Comparison of ENCODE assay signal across 24 mouse cellular contexts in the genomic region with DNA sequence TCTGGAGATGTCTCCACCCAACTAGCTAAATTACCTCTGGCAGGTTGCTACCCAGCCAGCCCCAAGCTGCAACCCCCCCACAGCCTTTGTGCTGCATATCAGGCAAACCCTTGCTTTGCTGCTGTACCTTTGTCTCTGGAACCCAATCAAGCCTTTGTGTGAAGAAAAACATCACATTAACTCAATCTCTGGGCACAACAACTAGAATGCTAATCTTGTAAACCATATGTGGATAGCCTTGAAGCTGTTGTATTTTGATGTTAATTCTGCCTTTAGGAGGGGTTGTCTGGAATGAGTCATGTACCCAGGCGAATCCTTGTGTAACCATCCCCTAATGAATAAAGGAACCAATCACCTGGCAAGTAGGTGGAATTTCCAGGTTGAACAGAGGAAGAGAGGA.
DNase-seq lines count a peak whose midpoint lies in the region; ATAC-seq and TF ChIP-seq lines count a peak whose summit lies in the region.
"Had no signal": no experiment of that assay in that cellular context is flagged by ENCODE, and none has a peak within 500 bp of the region (broad histone marks: within the 10 kb centered on the region; RNA-seq: fewer than 3 reads in every experiment).

No protein-coding gene starts in this region.

- H3K4me1 ChIP-seq in ES-Bruce4 (ENCODE audit: control insufficient read depth, insufficient read depth, low read length) (no peaks in the 10 kb centered on the region), ES-E14 (ENCODE audit: control insufficient read depth in 2 of 2, insufficient read depth in 2 of 2, low read length in 2 of 2, poor library complexity in 1 of 2) (no peaks in the 10 kb centered on the region)
- H3K4me1 ChIP-seq in lung, adult 2 months (ENCODE audit: control insufficient read depth, insufficient read depth, low read length), result no peaks in the 10 kb centered on the region
- H3K4me1 ChIP-seq: embryonic facial prominence, embryonic 10.5 days; embryonic facial prominence, embryonic 12.5 days; forebrain, embryonic 15.5 days had no signal

- TF ChIP-seq EP300 in ES-Bruce4 (IDR thresholded peaks at IDR 0.05; ENCODE audit: insufficient read depth, low read depth, low read length), result no peak

- H3K9ac ChIP-seq in ES-Bruce4 (ENCODE audit: low read depth, poor library complexity, severe bottlenecking) (no peak overlapping the region), ES-E14 (ENCODE audit: insufficient read depth, low read depth, low read length, poor library complexity, severe bottlenecking) (no peak overlapping the region)
- H3K9ac ChIP-seq: embryonic facial prominence, embryonic 12.5 days; forebrain, embryonic 13.5 days; forebrain, embryonic 15.5 days; forebrain, postnatal 0 days had no signal

- peaks cover 14% of the 10 kb centered on the region; the same call in 1 of the 2 replicates for H3K9me3 ChIP-seq in ES-Bruce4 (replicated peaks; ENCODE audit: control insufficient read depth, insufficient read depth, low read length, poor library complexity, severe bottlenecking)
- peaks cover 3% of the 10 kb centered on the region for H3K9me3 ChIP-seq in ES-E14 (ENCODE audit: control insufficient read depth, insufficient read depth, low read depth, low read length)
- H3K9me3 ChIP-seq: embryonic facial prominence, embryonic 12.5 days; forebrain, embryonic 15.5 days had no signal

- 39% methylated on average over 1 of the region's 1 CpGs for WGBS in lung, adult 2 months

- H3K4me3 ChIP-seq in ES-Bruce4 (ENCODE audit: low read depth, low read length) (no peak overlapping the region), ES-E14 (ENCODE audit: insufficient read depth in 1 of 2, low read depth in 1 of 2, low read length in 2 of 2, poor library complexity in 1 of 2, severe bottlenecking in 1 of 2) (no peak overlapping the region)
- H3K4me3 ChIP-seq in lung, adult 2 months (replicated peaks; ENCODE audit: extremely low read depth, low read depth, low read length), result no peak overlapping the region
- H3K4me3 ChIP-seq: embryonic facial prominence, embryonic 10.5 days; embryonic facial prominence, embryonic 12.5 days; forebrain, embryonic 13.5 days; forebrain, embryonic 15.5 days had no signal

- no peaks in the 10 kb centered on the region for H3K27me3 ChIP-seq in ES-Bruce4 (ENCODE audit: control insufficient read depth, insufficient read depth, low read length, poor library complexity, severe bottlenecking)
- H3K27me3 ChIP-seq: CH12.LX; embryonic facial prominence, embryonic 12.5 days; forebrain, embryonic 13.5 days; forebrain, embryonic 15.5 days had no signal

- DNase-seq in ES-E14 (ENCODE audit: low read depth, low spot score) (peak; percentile 52), WW6 (ENCODE audit: low read depth, low spot score) (peak; percentile 28)
- DNase-seq in brain, embryonic 14.5 days (ENCODE audit: low read depth), result peak; percentile 4
- no peak for DNase-seq in cerebellum, postnatal 10 days
- DNase-seq in lung, adult 2 months, result no peak
- DNase-seq: adrenal gland, adult 8-10 months; adrenal gland, postnatal 14 days; adrenal gland, postnatal 36 days; B cell, adult 2 months; cerebellum, adult 11 months; cerebellum, adult 18-20 months; cerebellum, adult 8-10 months; cerebellum, adult 9-11 months; cerebellum, postnatal 25 days; forebrain, postnatal 0 days had no signal

- in situ Hi-C loops in ES-E14 (cut with MboI; ENCODE audit: low sequenced_read_pairs in 2 of 2, unreplicated experiment in 2 of 2), result no loop called here

- TF ChIP-seq POLR2A in ES-Bruce4 (IDR thresholded peaks at IDR 0.05; ENCODE audit: insufficient read depth, low read length), result no peak
- TF ChIP-seq POLR2A in brain, embryonic 14.5 days (IDR thresholded peaks at IDR 0.05; ENCODE audit: borderline replicate concordance, extremely low read depth, insufficient read depth, insufficient read length, poor library complexity, severe bottlenecking), result no peak
- TF ChIP-seq POLR2A in lung, adult 2 months (IDR thresholded peaks at IDR 0.05; ENCODE audit: borderline replicate concordance, extremely low read depth, low read depth, low read length), result no peak

- TF ChIP-seq CTCF in ES-Bruce4 (IDR thresholded peaks at IDR 0.05; ENCODE audit: low read depth, low read length), result no peak
- TF ChIP-seq CTCF in brain, embryonic 14.5 days (IDR thresholded peaks at IDR 0.05; ENCODE audit: borderline replicate concordance, extremely low read depth, insufficient read depth, insufficient read length), result no peak
- TF ChIP-seq CTCF in lung, adult 2 months (IDR thresholded peaks at IDR 0.05; ENCODE audit: insufficient read depth, low read length), result no peak

- H3K27ac ChIP-seq in ES-Bruce4 (ENCODE audit: insufficient read depth, low read length) (peak overlapping the region; percentile 44), ES-E14 (ENCODE audit: insufficient read depth, low read depth, low read length, poor library complexity, severe bottlenecking) (peak overlapping the region; percentile 49; the same call in 1 of the 2 replicates)
- H3K27ac ChIP-seq: embryonic facial prominence, embryonic 10.5 days; embryonic facial prominence, embryonic 12.5 days; forebrain, embryonic 13.5 days; forebrain, embryonic 15.5 days had no signal

- ATAC-seq in megakaryocyte, adult 5-6 weeks (ENCODE audit: poor library complexity, severe bottlenecking), result no peak
- ATAC-seq: activated CD4-positive, CD25-positive, alpha-beta regulatory T cell, adult 4 months; CD4-positive, CD25-positive, alpha-beta regulatory T cell, adult 4 months; forebrain, embryonic 13.5 days; forebrain, embryonic 15.5 days; forebrain, postnatal 0 days had no signal

- H3K36me3 ChIP-seq in ES-Bruce4 (ENCODE audit: control insufficient read depth, insufficient read depth, low read length, poor library complexity, severe bottlenecking) (no peaks in the 10 kb centered on the region), ES-E14 (ENCODE audit: control insufficient read depth, insufficient read depth, low read length, poor library complexity, severe bottlenecking) (no peaks in the 10 kb centered on the region; the same call in 1 of the 2 replicates)
- H3K36me3 ChIP-seq: embryonic facial prominence, embryonic 10.5 days; embryonic facial prominence, embryonic 12.5 days; forebrain, embryonic 15.5 days had no signal

TF ChIP-seq in ES-E14, 5 proteins besides CTCF, POLR2A, EP300 and RAD21:
- no peak for TF ChIP-seq ZC3H11A (IDR thresholded peaks at IDR 0.05; ENCODE audit: borderline replicate concordance, low read depth, low read length)
- no peak for TF ChIP-seq ZNF384 (IDR thresholded peaks at IDR 0.05; ENCODE audit: low read depth, low read length)
- TF ChIP-seq CHD2 (IDR thresholded peaks at IDR 0.05; ENCODE audit: low read depth, low read length), result no peak
- TF ChIP-seq MAFK (IDR thresholded peaks at IDR 0.05; ENCODE audit: insufficient read depth, low read depth, low read length), result no peak
- no peak for TF ChIP-seq HCFC1 (IDR thresholded peaks at IDR 0.05; ENCODE audit: borderline replicate concordance, insufficient read depth, low read length)

Comparison
In these comparisons a context has a peak if more than half of its experiments do, and no peak if none do; other contexts are left out.
1. DNase-seq: peak in ES-E14 (single experiment), WW6 (single experiment) and brain, embryonic 14.5 days (single experiment); none in cerebellum, postnatal 10 days (0 of 2) and lung, adult 2 months (single experiment).